Mouse (Mus musculus): Measurements from ENCODE around the gene Hat1. TPM values are rescaled to one million over a fixed set of nuclear protein-coding genes. Genes with fewer than 3 reads are reported as not detected.

Gene Hat1
- total and polyA plus RNA-seq, 3 experiments: 91.6 to 292 (median 167) TPM

DNA sequence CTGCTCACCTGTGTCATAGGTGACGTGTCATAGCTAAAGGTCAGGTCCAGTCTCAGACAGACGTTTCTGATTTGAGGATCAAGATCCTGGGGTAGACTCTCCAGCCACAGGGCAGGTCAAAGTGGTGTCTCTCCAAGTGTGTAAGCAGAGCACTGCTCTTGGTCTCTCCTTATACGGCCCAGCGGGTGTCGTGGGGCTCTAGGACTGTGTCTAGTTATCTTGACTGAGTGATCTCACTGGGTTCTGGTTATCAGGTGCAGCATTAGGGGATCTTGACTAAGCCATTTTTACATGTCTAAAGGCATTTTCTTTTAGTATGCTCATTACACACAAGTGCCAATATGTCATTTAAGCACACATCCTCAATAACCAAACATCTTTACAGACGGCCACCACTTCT, 82.3 kb downstream of the Hat1 start:
- TF ChIP-seq MAZ (IDR thresholded peaks at IDR 0.05; ENCODE audit: low read depth, low read length): no peak
- no peak for TF ChIP-seq KAT2A (IDR thresholded peaks at IDR 0.05; ENCODE audit: insufficient replicate concordance, low read length)
- no peak for TF ChIP-seq IRF4 (IDR thresholded peaks at IDR 0.05; ENCODE audit: low read depth, low read length)
- TF ChIP-seq EP300 (IDR thresholded peaks at IDR 0.05; ENCODE audit: low read length): no peak
- TF ChIP-seq TBP (conservative IDR thresholded peaks at IDR 0.05; ENCODE audit: low read depth, low read length): no peak
- no peak for TF ChIP-seq JUN (IDR thresholded peaks at IDR 0.05; ENCODE audit: insufficient read depth, low read depth, low read length)
- TF ChIP-seq ZC3H11A (IDR thresholded peaks at IDR 0.05; ENCODE audit: low read depth, low read length): no peak
- no peak for TF ChIP-seq JUND (conservative IDR thresholded peaks at IDR 0.05; ENCODE audit: low read depth, low read length)
- TF ChIP-seq HCFC1 (IDR thresholded peaks at IDR 0.05; ENCODE audit: low read depth, low read length): no peak
- no peak for TF ChIP-seq USF2 (conservative IDR thresholded peaks at IDR 0.05; ENCODE audit: low read depth, low read length)
- TF ChIP-seq CHD2 (IDR thresholded peaks at IDR 0.05; ENCODE audit: low read length): no peak
- no peak for TF ChIP-seq GABPA (IDR thresholded peaks at IDR 0.05; ENCODE audit: insufficient replicate concordance, low read depth, low read length)
- TF ChIP-seq MAFK (IDR thresholded peaks at IDR 0.05; ENCODE audit: insufficient replicate concordance, low read length): no peak
- no peak for TF ChIP-seq SIN3A (IDR thresholded peaks at IDR 0.05; ENCODE audit: low read length)
- no peak for TF ChIP-seq SMC3 (IDR thresholded peaks at IDR 0.05; ENCODE audit: low read depth, low read length)
- no peak for TF ChIP-seq POLR2A (IDR thresholded peaks at IDR 0.05; ENCODE audit: low read depth, low read length)
- DNase-seq (ENCODE audit: extremely low read depth): no peak
- dilution Hi-C loops (cut with MboI; ENCODE audit: extremely low pct_ligation_motif_present, extremely low pct_unique_long_range_greater_than_20kb, low sequenced_read_pairs) (no loop called here), in situ Hi-C loops (cut with MboI; ENCODE audit: low pct_ligation_motif_present, low pct_unique_long_range_greater_than_20kb, low sequenced_read_pairs) (no loop called here)
- Histone ChIP-seq H3K4me3 (replicated peaks in 1 of 3; ENCODE audit: low read depth in 2 of 3, low read length in 2 of 3, poor library complexity in 1 of 3) (no peak overlapping the region), H3K36me3 (replicated peaks in 1 of 2; ENCODE audit: control insufficient read depth in 1 of 2, insufficient read depth in 1 of 2, low read length in 1 of 2) (peaks cover 0 to 26% of the 10 kb centered on the region in 2 experiments), H3K27ac (ENCODE audit: insufficient read depth, low read depth) (no peak overlapping the region), H3K4me1 (ENCODE audit: control insufficient read depth in 1 of 2, insufficient read depth in 2 of 2) (no peaks in the 10 kb centered on the region), H3K79me2 (replicated peaks; ENCODE audit: control insufficient read depth, extremely low read depth, insufficient read depth, poor library complexity, severe bottlenecking) (no peaks in the 10 kb centered on the region), H3K4me2 (ENCODE audit: insufficient read depth, low read depth, poor library complexity, severe bottlenecking) (no peak overlapping the region), H3K9me3 (replicated peaks; ENCODE audit: low read length) (no peaks in the 10 kb centered on the region), H3K9ac (ENCODE audit: insufficient read depth, low read depth) (no peak overlapping the region), H3K27me3 (replicated peaks) (no peaks in the 10 kb centered on the region)

DNA sequence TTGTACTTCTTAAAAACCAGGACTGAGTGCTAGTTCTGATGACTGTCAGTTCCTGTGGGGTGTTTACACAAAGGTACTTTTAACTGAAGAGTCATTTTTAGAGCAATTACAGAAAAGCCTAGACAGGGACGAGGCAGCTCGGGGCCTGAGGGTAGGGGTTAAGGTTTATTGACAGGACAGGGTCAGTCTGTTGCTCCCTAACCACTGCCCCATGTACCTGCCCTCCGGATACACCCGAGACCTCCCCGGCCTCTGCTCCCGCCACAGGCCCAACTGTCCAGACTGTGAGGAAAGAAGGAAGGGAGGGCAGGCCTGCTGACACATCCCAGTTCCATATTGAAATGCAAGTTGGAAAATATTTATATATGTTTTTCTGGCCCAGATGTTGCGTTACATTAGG, 85.1 kb downstream of the Hat1 start:
- Histone ChIP-seq H3K27ac (ENCODE audit: insufficient read depth, low read depth) (no peak overlapping the region), H3K9me3 (replicated peaks; ENCODE audit: low read length) (peaks cover 5% of the 10 kb centered on the region), H3K9ac (ENCODE audit: insufficient read depth, low read depth) (no peak overlapping the region), H3K36me3 (replicated peaks in 1 of 2; ENCODE audit: control insufficient read depth in 1 of 2, insufficient read depth in 1 of 2, low read length in 1 of 2) (peaks cover 0 to 19% of the 10 kb centered on the region in 2 experiments), H3K79me2 (replicated peaks; ENCODE audit: control insufficient read depth, extremely low read depth, insufficient read depth, poor library complexity, severe bottlenecking) (no peaks in the 10 kb centered on the region), H3K4me1 (ENCODE audit: control insufficient read depth in 1 of 2, insufficient read depth in 2 of 2) (no peaks in the 10 kb centered on the region), H3K27me3 (replicated peaks) (no peaks in the 10 kb centered on the region), H3K4me3 (replicated peaks in 1 of 3; ENCODE audit: low read depth in 2 of 3, low read length in 2 of 3, poor library complexity in 1 of 3) (no peak overlapping the region), H3K4me2 (ENCODE audit: insufficient read depth, low read depth, poor library complexity, severe bottlenecking) (no peak overlapping the region)
- TF ChIP-seq MEF2A (IDR thresholded peaks at IDR 0.05; ENCODE audit: borderline replicate concordance, low read depth, low read length): no peak
- no peak for TF ChIP-seq KAT2A (IDR thresholded peaks at IDR 0.05; ENCODE audit: insufficient replicate concordance, low read length)
- TF ChIP-seq JUN (IDR thresholded peaks at IDR 0.05; ENCODE audit: insufficient read depth, low read depth, low read length): no peak
- TF ChIP-seq NELFE (IDR thresholded peaks at IDR 0.05; ENCODE audit: low read depth, low read length): no peak
- no peak for TF ChIP-seq ZNF384 (IDR thresholded peaks at IDR 0.05; ENCODE audit: low read depth, low read length)
- TF ChIP-seq MAFK (IDR thresholded peaks at IDR 0.05; ENCODE audit: insufficient replicate concordance, low read length): no peak
- no peak for TF ChIP-seq ELF1 (IDR thresholded peaks at IDR 0.05; ENCODE audit: low read depth, low read length)
- no peak for TF ChIP-seq SIN3A (IDR thresholded peaks at IDR 0.05; ENCODE audit: low read length)
- TF ChIP-seq NRF1 (IDR thresholded peaks at IDR 0.05; ENCODE audit: low read depth, low read length): no peak
- no peak for TF ChIP-seq POLR2A (IDR thresholded peaks at IDR 0.05; ENCODE audit: low read depth, low read length)
- no peak for TF ChIP-seq MYC (IDR thresholded peaks at IDR 0.05; ENCODE audit: low read depth, low read length)
- TF ChIP-seq JUND (conservative IDR thresholded peaks at IDR 0.05; ENCODE audit: low read depth, low read length): no peak
- no peak for TF ChIP-seq ZKSCAN1 (IDR thresholded peaks at IDR 0.05; ENCODE audit: borderline replicate concordance, low read depth, low read length)
- TF ChIP-seq IRF4 (IDR thresholded peaks at IDR 0.05; ENCODE audit: low read depth, low read length): no peak
- TF ChIP-seq ZMIZ1 (IDR thresholded peaks at IDR 0.05; ENCODE audit: low read depth, low read length): no peak
- no peak for TF ChIP-seq MXI1 (IDR thresholded peaks at IDR 0.05; ENCODE audit: low read depth, low read length)
- no peak for TF ChIP-seq USF2 (conservative IDR thresholded peaks at IDR 0.05; ENCODE audit: low read depth, low read length)
- TF ChIP-seq RCOR1 (conservative IDR thresholded peaks at IDR 0.05; ENCODE audit: low read depth, low read length): no peak
- TF ChIP-seq TBP (conservative IDR thresholded peaks at IDR 0.05; ENCODE audit: low read depth, low read length): no peak
- TF ChIP-seq POLR2AphosphoS2 (IDR thresholded peaks at IDR 0.05; ENCODE audit: low read depth, low read length): no peak
- no peak for DNase-seq (ENCODE audit: extremely low read depth)
- in situ Hi-C loops (cut with MboI; ENCODE audit: low pct_ligation_motif_present, low pct_unique_long_range_greater_than_20kb, low sequenced_read_pairs) (no loop called here), dilution Hi-C loops (cut with MboI; ENCODE audit: extremely low pct_ligation_motif_present, extremely low pct_unique_long_range_greater_than_20kb, low sequenced_read_pairs) (no loop called here)
